Mouse (Mus musculus) MEL (cell line): ENCODE measurements around the gene Osbpl3.

Experiments
- CHD1 ChIP-seq: IDR thresholded peaks from 2 replicates; pipeline ENCODE4 v1.6.1; 2012; ENCODE audit warnings: low read depth, mild to moderate bottlenecking, inconsistent platforms, low read length, improper control_type of control experiment
- CHD2 ChIP-seq: IDR thresholded peaks from 2 replicates; pipeline ENCODE4 v1.6.1; 2011; ENCODE audit warnings: low read length, improper control_type of control experiment
- POLR2A ChIP-seq, 2 experiments: IDR thresholded peaks; 2 replicates each; pipeline ENCODE4 v1.6.1; 2011 to 2012; ENCODE audit warnings: low read length in 2 of 2, mild to moderate bottlenecking in 2 of 2, control low read depth in 1 of 2, improper control_type of control experiment in 1 of 2, low read depth in 1 of 2, moderate library complexity in 1 of 2; ENCODE audit not compliant: control insufficient read depth in 1 of 2, insufficient read depth in 1 of 2, poor library complexity in 1 of 2
- SMC3 ChIP-seq: IDR thresholded peaks from 2 replicates; pipeline ENCODE4 v1.6.1; 2011; ENCODE audit warnings: low read depth, low read length, improper control_type of control experiment

DNA sequence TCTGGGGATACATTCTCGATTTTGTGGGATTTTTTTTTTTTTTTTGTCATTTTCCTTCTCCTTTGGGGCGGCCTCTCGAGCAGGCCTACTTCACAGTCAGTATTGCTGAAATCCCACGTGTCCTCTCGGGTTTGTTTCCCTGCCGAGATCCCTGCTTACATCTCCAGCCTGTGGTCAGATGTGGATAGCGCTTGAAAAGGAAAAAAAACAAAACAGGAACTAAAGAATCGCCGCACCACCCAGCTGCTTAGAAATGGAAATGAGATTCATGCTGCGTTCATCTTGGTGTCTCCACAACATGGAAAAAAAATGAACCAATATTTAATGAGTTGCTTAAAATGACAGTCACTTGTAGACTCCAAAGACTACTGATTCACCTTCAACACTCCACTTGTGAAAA is 160.9 kb downstream of the Osbpl3 start:
- no peak for TF ChIP-seq SMC3
- no peak for TF ChIP-seq POLR2A (IDR thresholded peaks at IDR 0.05; ENCODE audit: control insufficient read depth in 1 of 2, insufficient read depth in 1 of 2, low read depth in 1 of 2, low read length in 2 of 2, poor library complexity in 1 of 2)
- TF ChIP-seq CHD1, result no peak
- no peak for TF ChIP-seq CHD2
